In the genomic region with DNA sequence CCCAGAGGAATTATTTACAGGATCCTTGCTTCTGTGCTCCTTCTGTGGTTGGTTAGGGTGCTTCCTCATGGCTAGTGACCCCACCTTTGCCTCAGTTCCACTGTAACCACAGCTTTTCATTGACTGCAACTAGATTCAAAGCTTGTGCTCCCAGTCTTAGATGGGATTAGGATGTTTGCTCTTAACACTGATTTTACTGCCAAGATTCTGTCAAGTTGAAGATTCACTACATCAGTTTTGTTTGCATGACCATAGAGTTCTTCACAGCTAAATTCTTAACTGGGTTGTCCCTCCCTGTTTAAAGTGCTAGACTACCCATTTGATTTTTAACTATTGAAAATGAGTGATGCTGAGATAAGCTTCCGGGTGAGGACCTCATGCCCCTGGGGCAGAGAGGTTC, we compare ENCODE assay signal across 15 mouse cellular contexts. TPM values are rescaled to one million over a fixed set of nuclear protein-coding genes. Genes with fewer than 3 reads are reported as not detected.
DNase-seq lines count a peak whose midpoint lies in the region; ATAC-seq and TF ChIP-seq lines count a peak whose summit lies in the region.
"Had no signal": no experiment of that assay in that cellular context is flagged by ENCODE, and none has a peak within 500 bp of the region (broad histone marks: within the 10 kb centered on the region; RNA-seq: fewer than 3 reads in every experiment).

No protein-coding gene starts in this region.

- in situ Hi-C loops in Patski (cut with MboI; ENCODE audit: low pct_unique_long_range_greater_than_20kb), result no loop called here

- H3K27me3 ChIP-seq in forebrain, embryonic 13.5 days, result no peaks in the 10 kb centered on the region
- H3K27me3 ChIP-seq in forebrain, embryonic 15.5 days, result no peaks in the 10 kb centered on the region
- no peaks in the 10 kb centered on the region for H3K27me3 ChIP-seq in liver, embryonic 16.5 days (ENCODE audit: control insufficient read depth, insufficient read depth, low read depth, low read length)
- no peaks in the 10 kb centered on the region for H3K27me3 ChIP-seq in Patski

- DNase-seq in liver (no peak), Patski (ENCODE audit: low read depth, low spot score) (peak; percentile 13)
- DNase-seq in right cerebral cortex, postnatal 25 days, result no peak
- DNase-seq: adrenal gland, adult 8-10 months; B cell, adult 2 months; embryo, embryonic 11 days; heart, postnatal 4 days; lung, postnatal 14 days; thymus, adult 18-20 months had no signal

- no peaks in the 10 kb centered on the region for H3K36me3 ChIP-seq in forebrain, embryonic 13.5 days (ENCODE audit: poor library complexity, severe bottlenecking)
- no peaks in the 10 kb centered on the region for H3K36me3 ChIP-seq in forebrain, embryonic 15.5 days
- no peaks in the 10 kb centered on the region for H3K36me3 ChIP-seq in liver, embryonic 16.5 days (ENCODE audit: control insufficient read depth, insufficient read depth)

- POLR2A ChIA-PET in Patski (lab: Charles Lee), result no interaction called here

- no peaks in the 10 kb centered on the region for H3K9me3 ChIP-seq in forebrain, embryonic 13.5 days (replicated peaks)
- no peaks in the 10 kb centered on the region for H3K9me3 ChIP-seq in forebrain, embryonic 15.5 days
- H3K9me3 ChIP-seq in liver, embryonic 16.5 days (replicated peaks; ENCODE audit: control insufficient read depth, low read length), result no peaks in the 10 kb centered on the region

- CTCF ChIA-PET in Patski (lab: Charles Lee), result interaction anchor here (1.2 kb wide), 1 partner anchor 11 kb away, joined by 4 read pairs; no protein-coding TSS in a partner anchor

- 0 out of 2 replicates have a peak overlapping the region, but pooled peaks have one; percentile 19 for H3K4me2 ChIP-seq in forebrain, embryonic 13.5 days
- H3K4me2 ChIP-seq in forebrain, embryonic 15.5 days (replicated peaks), result no peak overlapping the region
- no peak overlapping the region for H3K4me2 ChIP-seq in liver, embryonic 16.5 days (ENCODE audit: low read depth, low read length)

- ATAC-seq in forebrain, embryonic 13.5 days, result no peak
- no peak for ATAC-seq in forebrain, embryonic 15.5 days (replicated peaks)
- ATAC-seq in liver, embryonic 16.5 days (ENCODE audit: low read depth), result no peak
- ATAC-seq in Patski, result peak; percentile 44
- peak; percentile 27; the same call in 1 of the 2 replicates for ATAC-seq in megakaryocyte, adult 5-6 weeks (ENCODE audit: poor library complexity, severe bottlenecking)
- no peak for ATAC-seq in megakaryocyte-erythroid progenitor cell, adult 5-6 weeks (replicated peaks; ENCODE audit: low FRiP score, low TSS enrichment, poor library complexity, severe bottlenecking)

- H3K9ac ChIP-seq in forebrain, embryonic 13.5 days, result no peak overlapping the region
- no peak overlapping the region for H3K9ac ChIP-seq in forebrain, embryonic 15.5 days (replicated peaks)
- H3K9ac ChIP-seq in liver, embryonic 16.5 days (ENCODE audit: low read depth, low read length), result no peak overlapping the region

- peaks cover 38% of the 10 kb centered on the region for H3K4me1 ChIP-seq in forebrain, embryonic 13.5 days
- peaks cover 40% of the 10 kb centered on the region for H3K4me1 ChIP-seq in forebrain, embryonic 15.5 days
- H3K4me1 ChIP-seq in liver, embryonic 16.5 days (ENCODE audit: control insufficient read depth, low read depth, low read length), result peaks cover 12% of the 10 kb centered on the region

- WGBS in forebrain, embryonic 13.5 days, result 60% methylated on average over 1 of the region's 1 CpGs
- 54% methylated on average over 1 of the region's 1 CpGs for WGBS in forebrain, embryonic 15.5 days
- 35% methylated on average over 1 of the region's 1 CpGs for WGBS in liver, embryonic 16.5 days (ENCODE audit: insufficient replicate concordance)

- no peak overlapping the region for H3K27ac ChIP-seq in forebrain, embryonic 13.5 days
- no peak overlapping the region for H3K27ac ChIP-seq in forebrain, embryonic 15.5 days (replicated peaks)
- peak overlapping the region; percentile 29; the same call in 1 of the 2 replicates for H3K27ac ChIP-seq in liver, embryonic 16.5 days (ENCODE audit: low read length)
- H3K27ac ChIP-seq: layer of hippocampus, adult 2 months had no signal

- no peak for TF ChIP-seq CTCF in Patski (IDR thresholded peaks at IDR 0.05)

- H3K4me3 ChIP-seq in forebrain, embryonic 13.5 days, result no peak overlapping the region
- H3K4me3 ChIP-seq in forebrain, embryonic 15.5 days, result no peak overlapping the region
- no peak overlapping the region for H3K4me3 ChIP-seq in liver, embryonic 16.5 days (ENCODE audit: low read depth, low read length)
- H3K4me3 ChIP-seq: layer of hippocampus, adult 2 months had no signal

RNA-seq across cellular contexts. Expression of gene Tent4b, which starts 29.3 kb away (rescaled TPM):
- polyA plus RNA-seq in forebrain, embryonic 13.5 days (2015; fragmentation: Nextera tagmentation; extraction: Ambion mirVana), result 7.4 and 8.3 TPM in 2 replicates
- 8.9 and 10.2 TPM in 2 replicates for polyA plus RNA-seq in forebrain, embryonic 15.5 days (2015; fragmentation: Nextera tagmentation; extraction: Ambion mirVana)
- polyA plus RNA-seq in liver, embryonic 16.5 days (2015; fragmentation: Nextera tagmentation; extraction: Ambion mirVana), result 2.5 and 2.7 TPM in 2 replicates
- polyA plus RNA-seq in Patski (2021), result 25.1 TPM
- total RNA-seq in megakaryocyte, adult 5-6 weeks (2015), result 30.2 and 40.9 TPM in 2 replicates
- 36.6 and 40.6 TPM in 2 replicates for total RNA-seq in megakaryocyte, adult 5-6 weeks (2017)
- 37.3 and 51.7 TPM in 2 replicates for total RNA-seq in megakaryocyte-erythroid progenitor cell, adult 5-6 weeks (2014; fragmentation: Nextera tagmentation)
- total RNA-seq in megakaryocyte-erythroid progenitor cell, adult 5-6 weeks (2017), result 47.7 and 50.4 TPM in 2 replicates

RNA-seq across cellular contexts. Expression of gene Adcy7, which starts 43.9 kb away (rescaled TPM):
- polyA plus RNA-seq in forebrain, embryonic 13.5 days (2015; fragmentation: Nextera tagmentation; extraction: Ambion mirVana), result 1.5 TPM in 2 replicates
- polyA plus RNA-seq in forebrain, embryonic 15.5 days (2015; fragmentation: Nextera tagmentation; extraction: Ambion mirVana), result 1.4 and 1.5 TPM in 2 replicates
- 18.5 and 19.8 TPM in 2 replicates for polyA plus RNA-seq in liver, embryonic 16.5 days (2015; fragmentation: Nextera tagmentation; extraction: Ambion mirVana)
- polyA plus RNA-seq in Patski (2021), result 0.60 TPM
- 43.5 and 58.4 TPM in 2 replicates for total RNA-seq in megakaryocyte, adult 5-6 weeks (2015)
- 63.7 and 70.3 TPM in 2 replicates for total RNA-seq in megakaryocyte, adult 5-6 weeks (2017)
- 60.4 and 66.1 TPM in 2 replicates for total RNA-seq in megakaryocyte-erythroid progenitor cell, adult 5-6 weeks (2014; fragmentation: Nextera tagmentation)
- 48.0 and 48.9 TPM in 2 replicates for total RNA-seq in megakaryocyte-erythroid progenitor cell, adult 5-6 weeks (2017)

Comparison
In these comparisons a context has a peak if more than half of its experiments do, and no peak if none do; other contexts are left out.
1. ATAC-seq: peak in Patski (single experiment) and megakaryocyte, adult 5-6 weeks (single experiment); none in forebrain, embryonic 13.5 days (single experiment), forebrain, embryonic 15.5 days (single experiment), liver, embryonic 16.5 days (single experiment) and megakaryocyte-erythroid progenitor cell, adult 5-6 weeks (single experiment).